Mouse (Mus musculus): ENCODE results near the gene Pou3f1.

- no peak for TF ChIP-seq CTCF (IDR thresholded peaks at IDR 0.05)
- TF ChIP-seq EP300 (IDR thresholded peaks at IDR 0.05), result no peak
These were observed 445 bp downstream of the Pou3f1 start for GRCm38 (mm10) chr4:124656854-124657650.
